Mouse (Mus musculus): ENCODE measurements around the gene Fam206a.

GRCm38 (mm10) chr4:56844911-56845310, 42.8 kb downstream of the Fam206a start:
- no peak for TF ChIP-seq POLR2A (IDR thresholded peaks at IDR 0.05; ENCODE audit: control insufficient read depth, low read depth, low read length)
- TF ChIP-seq CTCF (IDR thresholded peaks at IDR 0.05; ENCODE audit: control insufficient read depth, insufficient read depth, insufficient replicate concordance, low read depth, low read length), result no peak

Data from testis, adult 2 months (tissue).